In genomic region chr5:134577534-134577933, GRCm38 (mm10) we compare ENCODE assay signal across 24 mouse cellular contexts. TPM values are rescaled to one million over a fixed set of nuclear protein-coding genes. Genes with fewer than 3 reads are reported as not detected.
DNase-seq lines count a peak whose midpoint lies in the region; ATAC-seq and TF ChIP-seq lines count a peak whose summit lies in the region.
"Had no signal": no experiment of that assay in that cellular context is flagged by ENCODE, and none has a peak within 500 bp of the region (broad histone marks: within the 10 kb centered on the region; RNA-seq: fewer than 3 reads in every experiment).

No protein-coding gene starts in this region.

- peak; percentile 32 for DNase-seq in lung, postnatal 0 days (ENCODE audit: low spot score)
- DNase-seq in lung, postnatal 4 days: no peak
- DNase-seq in right cerebral cortex, adult 18-20 months: no peak
- DNase-seq in frontal cortex, adult 2 months (ENCODE audit: extremely low spot score in 1 of 2, low spot score in 1 of 2): no peak
- DNase-seq: adrenal gland, postnatal 14 days; cerebellum, adult 18-20 months; cerebellum, adult 9-11 months; cerebellum, postnatal 36 days; gastrocnemius, postnatal 10 days; heart, adult 2 months had no signal

- no peaks in the 10 kb centered on the region for H3K4me1 ChIP-seq in lung, postnatal 0 days (ENCODE audit: insufficient read depth, low read depth, low read length)
- peaks cover 6% of the 10 kb centered on the region for H3K4me1 ChIP-seq in embryonic facial prominence, embryonic 13.5 days
- H3K4me1 ChIP-seq in embryonic fibroblast, embryonic 13.5 days (ENCODE audit: control insufficient read depth, insufficient read depth, low read length): no peaks in the 10 kb centered on the region
- peaks cover 1% of the 10 kb centered on the region; the same call in 1 of the 2 replicates for H3K4me1 ChIP-seq in stomach, embryonic 16.5 days (ENCODE audit: control insufficient read depth, insufficient read depth, low read length)

- H3K27me3 ChIP-seq in lung, postnatal 0 days (replicated peaks; ENCODE audit: insufficient read depth, low read length): no peaks in the 10 kb centered on the region
- H3K27me3 ChIP-seq in embryonic facial prominence, embryonic 13.5 days: no peaks in the 10 kb centered on the region
- H3K27me3 ChIP-seq in stomach, embryonic 16.5 days (ENCODE audit: control insufficient read depth, insufficient read depth, low read length): no peaks in the 10 kb centered on the region
- H3K27me3 ChIP-seq: CH12.LX; forebrain, embryonic 15.5 days; heart, embryonic 12.5 days; Patski had no signal

- TF ChIP-seq POLR2A in embryonic fibroblast, embryonic 13.5 days (IDR thresholded peaks at IDR 0.05; ENCODE audit: low read depth, low read length): no peak

- H3K27ac ChIP-seq in lung, postnatal 0 days (ENCODE audit: low read length): no peak overlapping the region
- H3K27ac ChIP-seq in embryonic facial prominence, embryonic 13.5 days: peak overlapping the region; percentile 18; the same call in 1 of the 2 replicates
- peak overlapping the region; percentile 65 for H3K27ac ChIP-seq in embryonic fibroblast, embryonic 13.5 days (ENCODE audit: insufficient read depth, low read length)
- H3K27ac ChIP-seq in stomach, embryonic 16.5 days (ENCODE audit: low read length): peak overlapping the region; percentile 29; the same call in 1 of the 2 replicates
- H3K27ac ChIP-seq: forebrain, embryonic 15.5 days; heart, adult 2 months; hindbrain, embryonic 10.5 days; hindbrain, embryonic 14.5 days had no signal

- no peak overlapping the region for H3K9ac ChIP-seq in lung, postnatal 0 days (replicated peaks; ENCODE audit: low read depth)
- H3K9ac ChIP-seq in embryonic facial prominence, embryonic 13.5 days: no peak overlapping the region
- H3K9ac ChIP-seq in stomach, embryonic 16.5 days (ENCODE audit: low read length): no peak overlapping the region
- H3K9ac ChIP-seq: forebrain, embryonic 15.5 days; heart, embryonic 12.5 days; hindbrain, embryonic 14.5 days had no signal

- no peak overlapping the region for H3K4me3 ChIP-seq in lung, postnatal 0 days (ENCODE audit: low read depth, low read length)
- no peak overlapping the region for H3K4me3 ChIP-seq in embryonic facial prominence, embryonic 13.5 days
- no peak overlapping the region for H3K4me3 ChIP-seq in embryonic fibroblast, embryonic 13.5 days (ENCODE audit: insufficient read depth, low read length)
- no peak overlapping the region for H3K4me3 ChIP-seq in stomach, embryonic 16.5 days (replicated peaks; ENCODE audit: low read length)
- H3K4me3 ChIP-seq: erythroblast, embryonic 14.5 days; forebrain, embryonic 15.5 days; heart, adult 2 months; heart, embryonic 12.5 days; hindbrain, embryonic 10.5 days had no signal

- no peak overlapping the region for H3K4me2 ChIP-seq in lung, postnatal 0 days (replicated peaks; ENCODE audit: low read depth, low read length)
- no peak overlapping the region for H3K4me2 ChIP-seq in embryonic facial prominence, embryonic 13.5 days
- H3K4me2 ChIP-seq in stomach, embryonic 16.5 days (ENCODE audit: low read depth, low read length): no peak overlapping the region
- H3K4me2 ChIP-seq: forebrain, embryonic 15.5 days; heart, embryonic 12.5 days; hindbrain, embryonic 14.5 days had no signal

- TF ChIP-seq CTCF in lung, postnatal 0 days (IDR thresholded peaks at IDR 0.05): no peak
- no peak for TF ChIP-seq CTCF in embryonic fibroblast, embryonic 13.5 days (IDR thresholded peaks at IDR 0.05; ENCODE audit: borderline replicate concordance, insufficient read depth, low read length)

- no peaks in the 10 kb centered on the region for H3K9me3 ChIP-seq in lung, postnatal 0 days (ENCODE audit: low read length)
- H3K9me3 ChIP-seq in embryonic facial prominence, embryonic 13.5 days: no peaks in the 10 kb centered on the region
- no peaks in the 10 kb centered on the region for H3K9me3 ChIP-seq in stomach, embryonic 16.5 days (replicated peaks; ENCODE audit: control insufficient read depth, low read length)
- H3K9me3 ChIP-seq: forebrain, embryonic 15.5 days; heart, embryonic 12.5 days; hindbrain, embryonic 10.5 days had no signal

- ATAC-seq in lung, postnatal 0 days: peak; percentile 62
- ATAC-seq in embryonic facial prominence, embryonic 13.5 days (ENCODE audit: insufficient number of reproducible peaks, insufficient read depth, low FRiP score, low TSS enrichment, low read depth): no peak
- ATAC-seq in stomach, embryonic 16.5 days (ENCODE audit: insufficient read depth, low FRiP score): 0 out of 2 replicates have a peak, but pooled peaks have one; percentile 23
- ATAC-seq: activated CD4-positive, CD25-positive, alpha-beta regulatory T cell, adult 4 months; forebrain, embryonic 15.5 days; Patski had no signal

- TF ChIP-seq EP300 in lung, postnatal 0 days (IDR thresholded peaks at IDR 0.05): no peak

- H3K36me3 ChIP-seq in lung, postnatal 0 days (ENCODE audit: insufficient read depth, low read length): no peaks in the 10 kb centered on the region
- H3K36me3 ChIP-seq in embryonic facial prominence, embryonic 13.5 days: no peaks in the 10 kb centered on the region
- H3K36me3 ChIP-seq in stomach, embryonic 16.5 days (ENCODE audit: control insufficient read depth, insufficient read depth, low read length): no peaks in the 10 kb centered on the region
- H3K36me3 ChIP-seq: forebrain, embryonic 15.5 days; heart, embryonic 12.5 days; hindbrain, embryonic 10.5 days had no signal

- WGBS in lung, postnatal 0 days: 63% methylated on average over 7 of the region's 7 CpGs
- 63% methylated on average over 7 of the region's 7 CpGs for WGBS in embryonic facial prominence, embryonic 13.5 days
- WGBS in stomach, embryonic 16.5 days: 70% methylated on average over 7 of the region's 7 CpGs

RNA-seq across cellular contexts. Expression of gene Rfc2, which starts 3.6 kb away (rescaled TPM):
- polyA plus RNA-seq in lung, postnatal 0 days (2015; fragmentation: Nextera tagmentation; extraction: Ambion mirVana): 84.4 and 95.9 TPM in 2 replicates
- 326 and 332 TPM in 2 replicates for polyA plus RNA-seq in embryonic facial prominence, embryonic 13.5 days (2015; fragmentation: Nextera tagmentation; extraction: Ambion mirVana)
- 64.6 and 81.8 TPM in 2 replicates for polyA plus RNA-seq in embryonic fibroblast, embryonic 13.5 days (2011; ENCODE audit: insufficient read length, low read depth, missing spikeins)
- polyA plus RNA-seq in stomach, embryonic 16.5 days (2015; fragmentation: Nextera tagmentation; extraction: Ambion mirVana): 197 and 214 TPM in 2 replicates
- 124 and 130 TPM in 2 replicates for polyA plus RNA-seq in frontal cortex, adult 2 months (2012; rRNA removed)

RNA-seq across cellular contexts. Expression of gene Syna, which starts 17.6 kb away (rescaled TPM):
- 0.24 and 0.67 TPM in 2 replicates for polyA plus RNA-seq in lung, postnatal 0 days (2015; fragmentation: Nextera tagmentation; extraction: Ambion mirVana)
- polyA plus RNA-seq in embryonic facial prominence, embryonic 13.5 days (2015; fragmentation: Nextera tagmentation; extraction: Ambion mirVana): 0.10 and 0.12 TPM in 2 replicates
- 0.40 TPM in 1 of 2 replicates, not detected in the other for polyA plus RNA-seq in embryonic fibroblast, embryonic 13.5 days (2011; ENCODE audit: insufficient read length, low read depth, missing spikeins)
- polyA plus RNA-seq in stomach, embryonic 16.5 days (2015; fragmentation: Nextera tagmentation; extraction: Ambion mirVana): 0.10 TPM in 1 of 2 replicates, not detected in the other
- 0.38 and 0.40 TPM in 2 replicates for polyA plus RNA-seq in frontal cortex, adult 2 months (2012; rRNA removed)
- polyA plus RNA-seq: embryonic facial prominence, embryonic 11.5 days; erythroblast, embryonic 14.5 days; forebrain, embryonic 11.5 days; heart, adult 2 months; heart, embryonic 12.5 days; heart, embryonic 16.5 days had no signal

RNA-seq across cellular contexts. Expression of gene Clip2, which starts 25.3 kb away (rescaled TPM):
- 3.0 and 4.1 TPM in 2 replicates for polyA plus RNA-seq in lung, postnatal 0 days (2015; fragmentation: Nextera tagmentation; extraction: Ambion mirVana)
- polyA plus RNA-seq in embryonic facial prominence, embryonic 13.5 days (2015; fragmentation: Nextera tagmentation; extraction: Ambion mirVana): 5.4 and 5.8 TPM in 2 replicates
- polyA plus RNA-seq in embryonic fibroblast, embryonic 13.5 days (2011; ENCODE audit: insufficient read length, low read depth, missing spikeins): 20.3 and 25.6 TPM in 2 replicates
- polyA plus RNA-seq in stomach, embryonic 16.5 days (2015; fragmentation: Nextera tagmentation; extraction: Ambion mirVana): 2.9 and 3.5 TPM in 2 replicates
- 72.4 and 72.6 TPM in 2 replicates for polyA plus RNA-seq in frontal cortex, adult 2 months (2012; rRNA removed)

RNA-seq across cellular contexts. Expression of gene Lat2, which starts 37.3 kb away (rescaled TPM):
- polyA plus RNA-seq in lung, postnatal 0 days (2015; fragmentation: Nextera tagmentation; extraction: Ambion mirVana): 3.0 and 3.2 TPM in 2 replicates
- polyA plus RNA-seq in embryonic facial prominence, embryonic 13.5 days (2015; fragmentation: Nextera tagmentation; extraction: Ambion mirVana): 2.6 and 2.9 TPM in 2 replicates
- polyA plus RNA-seq in embryonic fibroblast, embryonic 13.5 days (2011; ENCODE audit: insufficient read length, low read depth, missing spikeins): 0.40 and 2.3 TPM in 2 replicates
- polyA plus RNA-seq in stomach, embryonic 16.5 days (2015; fragmentation: Nextera tagmentation; extraction: Ambion mirVana): 3.4 and 3.5 TPM in 2 replicates
- 5.3 and 5.6 TPM in 2 replicates for polyA plus RNA-seq in frontal cortex, adult 2 months (2012; rRNA removed)
